Mouse (Mus musculus) adrenal gland, postnatal 4 days (tissue): ENCODE measurements around the gene Dnajb6. TPM values are rescaled to one million over a fixed set of nuclear protein-coding genes. Genes with fewer than 3 reads are reported as not detected.

Source experiments
- DNase-seq, 2 experiments: peaks; one replicate each; pipeline ENCODE4 v3.0.0; 2021 to 2022; ENCODE audit warnings: low spot score in 2 of 2, mixed read lengths in 2 of 2
- total RNA-seq, 2 experiments: library from RNA; stranded (reverse); gene quantifications; 2 replicates each; pipeline ENCODE4 v1.2.3; 2021

The Dnajb6 gene
- total RNA-seq, 2 experiments from 2014 or later, result 125 to 146 TPM

DNA sequence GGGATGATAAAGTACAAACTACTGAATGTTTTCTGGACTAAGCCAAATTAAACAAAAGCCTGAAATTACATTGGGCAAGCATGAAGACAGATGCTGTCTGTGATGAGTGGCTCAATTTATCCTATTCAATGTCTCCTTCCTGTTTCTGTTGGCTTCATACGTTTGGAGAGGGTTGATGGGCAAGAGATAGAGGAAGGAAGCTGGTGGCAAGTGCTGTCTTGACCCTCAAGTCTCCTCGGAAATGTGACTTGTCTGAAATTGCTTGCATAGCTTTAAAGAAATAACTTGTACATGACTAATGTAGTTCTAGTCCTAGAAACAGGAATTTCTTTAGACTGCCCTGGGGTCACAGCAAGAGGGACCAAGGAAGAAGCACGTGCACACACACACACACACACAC, 109.5 kb downstream of the Dnajb6 start:
- no peak for DNase-seq

GRCm38 (mm10) chr5:29847494-29847893, 112.0 kb downstream of the Dnajb6 start:
- no peak for DNase-seq

GRCm38 (mm10) chr5:29848091-29848490, 112.6 kb downstream of the Dnajb6 start:
- DNase-seq, result no peak

- no peak for DNase-seq
These were observed 116.9 kb downstream of the Dnajb6 start for GRCm38 (mm10) chr5:29852376-29852775.

DNA sequence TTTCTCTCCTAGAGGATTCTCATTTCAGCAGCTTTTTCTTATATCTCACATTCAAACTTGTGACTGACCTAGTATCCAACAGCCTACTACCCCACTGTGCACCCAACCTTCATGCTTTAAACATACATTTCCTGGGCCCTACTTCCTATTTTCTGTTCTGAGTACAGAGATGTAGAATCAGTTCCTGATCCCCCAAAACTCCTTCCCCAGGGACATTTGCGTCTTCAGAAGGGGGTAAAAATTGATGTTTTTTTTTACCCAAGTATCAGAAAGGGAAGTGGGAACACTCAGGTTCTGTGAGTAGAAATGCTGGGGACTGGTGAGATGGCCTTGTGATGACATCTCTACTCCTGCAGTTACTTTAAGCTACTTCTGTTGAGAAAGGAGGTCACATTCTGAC, 117.5 kb downstream of the Dnajb6 start:
- no peak for DNase-seq

GRCm38 (mm10) chr5:29854376-29854775, 118.9 kb downstream of the Dnajb6 start:
- no peak for DNase-seq

GRCm38 (mm10) chr5:29854971-29855370, 119.5 kb downstream of the Dnajb6 start:
- DNase-seq, result no peak

GRCm38 (mm10) chr5:29861522-29861921, 126.0 kb downstream of the Dnajb6 start:
- no peak for DNase-seq

- no peak for DNase-seq
These were observed 126.9 kb downstream of the Dnajb6 start for GRCm38 (mm10) chr5:29862388-29862787.

- no peak for DNase-seq
These were observed 128.8 kb downstream of the Dnajb6 start for GRCm38 (mm10) chr5:29864291-29864737.

- DNase-seq, result no peak
These were observed 129.5 kb downstream of the Dnajb6 start for GRCm38 (mm10) chr5:29864994-29865393.

Other genes with a start within 250 kb of the Dnajb6 start
- 10 to 100 TPM; 46.2 to 49.5 TPM for gene Ube3c, start 166.4 kb upstream of the Dnajb6 start, total RNA-seq
- gene Gm5129, start 248 bp downstream of the Dnajb6 start, total RNA-seq, result 1 to 10 TPM in 1 of 2 experiments, not detected in 1; 1.3 TPM